Mouse (Mus musculus) left cerebral cortex, adult 6 months (tissue): ENCODE measurements around the gene Trpc2. TPM values are rescaled to one million over a fixed set of nuclear protein-coding genes. Genes with fewer than 3 reads are reported as not detected.

Experiments
- long read RNA-seq, 2 experiments: library from polyadenylated mRNA; unstranded; transcript quantifications; one replicate each; pipeline ENCODE4 v2.0.0; 2019 to 2020
- polyA plus RNA-seq: library from polyadenylated mRNA; unstranded; fragments of <200 nt; fragmentation: Nextera tagmentation; gene quantifications from 2 replicates; pipeline ENCODE4 v1.2.3, GENCODE M21; 2021

Trpc2 gene
- not detected in 2 replicates for polyA plus RNA-seq
- long read RNA-seq, experiment 1: 0 reads
- long read RNA-seq, experiment 2, partial matches to known transcripts: 1 of 1 reads
- long read RNA-seq, experiment 2, other reads (novel, unspliced or antisense): 0 of 1 reads

GRCm38 (mm10) chr7:102082816-102083215 lies at the start of gene Trpc2:
TSS of gene Trpc2 (plus strand) at chr7:102083116.

GRCm38 (mm10) chr7:102065046-102065891 lies 17.6 kb upstream of the Trpc2 start, which contains the start of the genes Rnf121, Xndc1 and Xntrpc:
TSS of gene Rnf121 (minus strand) at chr7:102065469.
TSS of gene Xndc1 (plus strand) at chr7:102065511.
TSS of gene Xntrpc (plus strand) at chr7:102065713.

DNA sequence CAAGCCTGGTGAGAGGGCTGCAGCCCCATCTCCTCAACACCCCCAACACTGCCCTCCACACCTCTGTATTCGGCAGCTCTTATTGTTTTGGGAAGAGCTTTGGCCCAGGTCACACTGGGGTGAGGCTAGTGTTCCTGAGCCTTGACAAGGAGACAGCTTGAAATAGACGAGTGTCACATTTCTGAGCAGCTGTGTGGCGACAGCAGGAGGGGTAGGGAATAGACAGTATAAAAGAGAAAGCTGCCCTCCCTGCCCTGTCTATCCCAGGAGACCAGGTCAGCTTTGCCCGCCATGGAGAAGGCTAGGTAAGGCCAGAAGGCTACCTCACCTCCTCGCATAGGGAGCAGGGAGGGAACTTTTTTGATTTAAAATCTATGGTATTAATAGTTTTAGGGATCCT lies 18.6 kb downstream of the Trpc2 start, which contains the start of gene Art1:
Gene Art1 (plus strand): TSS at position 257 of the 400 bp plus-strand sequence.

GRCm38 (mm10) chr7:102109171-102109570 lies 26.3 kb downstream of the Trpc2 start, which contains the start of gene Art5:
TSS of gene Art5 (minus strand) at chr7:102109489.

DNA sequence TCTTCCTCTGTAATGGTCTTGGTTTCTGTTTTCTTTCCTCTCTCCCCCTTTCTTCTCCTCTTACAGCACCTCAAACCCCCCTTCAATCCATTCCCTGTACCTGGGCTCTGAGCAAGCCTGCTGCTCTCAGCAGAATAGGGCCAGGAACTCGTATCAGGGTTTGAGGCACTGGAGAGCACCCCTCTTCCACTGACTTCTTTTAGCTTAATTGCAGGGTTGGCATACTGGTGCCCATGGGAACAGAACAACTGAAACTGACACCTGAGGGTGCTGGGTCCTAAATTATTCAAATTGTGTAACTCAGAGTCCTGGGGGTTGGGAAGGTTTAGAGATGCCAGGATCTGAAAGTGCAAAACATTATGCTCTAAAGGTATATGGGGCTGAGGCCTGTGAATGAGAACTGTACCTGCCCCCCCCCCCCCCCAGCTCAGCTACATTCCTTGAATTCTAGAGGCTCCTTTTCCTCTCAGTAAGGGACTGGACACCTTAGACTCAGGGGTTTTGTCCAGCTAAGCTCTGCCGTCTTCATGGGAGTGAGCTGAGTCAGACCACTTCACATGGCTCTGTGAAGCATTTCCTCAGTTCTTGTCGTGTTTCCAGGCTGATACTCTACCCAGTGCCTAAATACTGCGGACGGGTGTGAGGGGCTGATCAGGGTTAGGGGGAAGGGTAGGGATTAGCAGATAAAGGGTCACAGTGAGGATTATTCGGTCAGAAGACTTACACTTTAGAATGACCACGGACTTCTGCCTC lies 33.8 kb downstream of the Trpc2 start, which contains the start of gene Chrna10:
Gene Chrna10 (minus strand): TSS at position 250 of the 753 bp plus-strand sequence.

Other genes with a start within 250 kb of the Trpc2 start
- gene Inppl1, start 244.9 kb upstream of the Trpc2 start, polyA plus RNA-seq: 2.9 and 3.0 TPM in 2 replicates
- 0.75 and 0.86 TPM in 2 replicates for gene Folr2, start 225.9 kb upstream of the Trpc2 start, polyA plus RNA-seq
- gene Anapc15, start 219.4 kb upstream of the Trpc2 start, polyA plus RNA-seq: 31.2 and 35.8 TPM in 2 replicates
- gene Folr1, start 212.3 kb upstream of the Trpc2 start, polyA plus RNA-seq: 1.3 and 1.7 TPM in 2 replicates
- 221 and 286 TPM in 2 replicates for gene Lamtor1, start 177.2 kb upstream of the Trpc2 start, polyA plus RNA-seq
- gene Tomt, start 176.8 kb upstream of the Trpc2 start, polyA plus RNA-seq: 0.13 TPM in 1 of 2 replicates, not detected in the other
- gene Lrrc51, start 149.2 kb upstream of the Trpc2 start, polyA plus RNA-seq: 11.4 and 12.6 TPM in 2 replicates
- gene Numa1, start 149.0 kb upstream of the Trpc2 start, polyA plus RNA-seq: 17.9 and 28.2 TPM in 2 replicates
- 0.49 and 0.93 TPM in 2 replicates for gene Il18bp, start 64.4 kb upstream of the Trpc2 start, polyA plus RNA-seq
- 18.9 and 23.6 TPM in 2 replicates for gene Rnf121, start 17.6 kb upstream of the Trpc2 start, polyA plus RNA-seq
- gene Xndc1, start 17.6 kb upstream of the Trpc2 start, polyA plus RNA-seq: 3.1 and 3.3 TPM in 2 replicates
- 0.08 and 0.09 TPM in 2 replicates for gene Xntrpc, start 17.4 kb upstream of the Trpc2 start, polyA plus RNA-seq
- gene Art1, start 18.6 kb downstream of the Trpc2 start, polyA plus RNA-seq: 0.14 TPM in 1 of 2 replicates, not detected in the other
- 0.11 TPM in 1 of 2 replicates, not detected in the other for gene Art5, start 26.4 kb downstream of the Trpc2 start, polyA plus RNA-seq
- gene Chrna10, start 33.7 kb downstream of the Trpc2 start, polyA plus RNA-seq: 0.42 TPM in 1 of 2 replicates, not detected in the other
- gene Nup98, start 127.1 kb downstream of the Trpc2 start, polyA plus RNA-seq: 7.1 and 9.7 TPM in 2 replicates
- gene Pgap2, start 127.1 kb downstream of the Trpc2 start, polyA plus RNA-seq: 25.4 and 29.4 TPM in 2 replicates
- gene Rhog, start 172.9 kb downstream of the Trpc2 start, polyA plus RNA-seq: 31.5 and 45.8 TPM in 2 replicates
- gene Stim1, start 184.7 kb downstream of the Trpc2 start, polyA plus RNA-seq: 18.8 and 22.2 TPM in 2 replicates